Mouse (Mus musculus): Measurements from ENCODE around the gene Fyn. TPM values are rescaled to one million over a fixed set of nuclear protein-coding genes. Genes with fewer than 3 reads are reported as not detected.

The Fyn gene
- polyA plus RNA-seq, 1 experiment from 2014 or later: 70.3 TPM

Other genes starting within 250 kb of the Fyn start
- 31.4 and 34.3 TPM in 2 replicates for gene Fam229b, start 234.9 kb upstream of the Fyn start, polyA plus RNA-seq (2015; fragmentation: Nextera tagmentation; extraction: Ambion mirVana)
- gene Tube1, start 234.9 kb upstream of the Fyn start, polyA plus RNA-seq (2015; fragmentation: Nextera tagmentation; extraction: Ambion mirVana): 9.2 TPM in 2 replicates
- 0.31 and 0.36 TPM in 2 replicates for gene Ccn6, start 205.1 kb upstream of the Fyn start, polyA plus RNA-seq (2015; fragmentation: Nextera tagmentation; extraction: Ambion mirVana)
- gene Traf3ip2, start 244.1 kb downstream of the Fyn start, polyA plus RNA-seq (2015; fragmentation: Nextera tagmentation; extraction: Ambion mirVana): 5.9 and 7.0 TPM in 2 replicates